Mouse (Mus musculus) c-Kit-positive CD71-positive TER-119-positive erythroid progenitor cells, embryonic 14.5 days (primary cell): ENCODE measurements around the gene Lin28a.
A peak's percentile ranks its signal among the peaks of the same experiment; 100 is the strongest.

Experiments
- DNase-seq: peaks from one replicate; pipeline ENCODE4 v3.0.0-alpha.2; 2013; ENCODE audit warnings: low spot score

The Lin28a gene

GRCm38 (mm10) chr4:134018779-134019145 lies at the start of gene Lin28a:
Gene Lin28a (minus strand): TSS chr4:134018841.
- no peak for DNase-seq

DNA sequence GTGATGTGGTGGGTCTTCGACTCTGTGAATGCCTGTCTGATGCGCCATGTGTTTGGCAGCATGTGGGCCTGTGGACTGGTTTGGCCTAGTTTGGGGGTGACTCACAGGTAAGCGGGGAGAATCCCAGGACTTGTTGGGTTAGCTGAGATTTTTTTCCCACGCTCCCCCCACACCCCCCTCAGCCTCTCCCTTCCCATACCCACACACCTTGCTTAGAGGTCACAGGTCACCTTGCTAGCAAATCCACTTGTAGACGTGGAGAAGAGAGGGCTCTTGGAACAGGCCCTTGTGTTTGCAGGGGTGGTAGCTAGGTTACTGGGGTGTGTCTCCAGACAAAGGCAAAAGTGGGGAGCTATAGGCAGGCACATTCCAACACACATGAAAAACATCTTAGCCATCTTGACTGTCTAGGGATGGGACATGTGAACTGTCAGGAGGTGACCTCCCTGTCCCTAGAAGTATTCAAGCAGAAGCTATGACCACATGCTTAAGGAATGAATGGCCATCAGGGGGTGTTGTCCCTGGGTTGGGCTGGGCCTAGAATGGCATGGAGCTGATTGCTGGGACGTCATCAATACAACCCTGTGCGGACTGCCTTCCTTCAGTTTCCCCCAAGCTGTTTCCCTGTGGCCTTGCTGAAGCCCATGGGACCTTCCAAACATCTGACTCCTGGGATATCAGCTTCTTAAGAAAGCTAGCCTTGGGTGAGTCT lies 49.3 kb upstream of the Lin28a start:
- DNase-seq = no peak

DNA sequence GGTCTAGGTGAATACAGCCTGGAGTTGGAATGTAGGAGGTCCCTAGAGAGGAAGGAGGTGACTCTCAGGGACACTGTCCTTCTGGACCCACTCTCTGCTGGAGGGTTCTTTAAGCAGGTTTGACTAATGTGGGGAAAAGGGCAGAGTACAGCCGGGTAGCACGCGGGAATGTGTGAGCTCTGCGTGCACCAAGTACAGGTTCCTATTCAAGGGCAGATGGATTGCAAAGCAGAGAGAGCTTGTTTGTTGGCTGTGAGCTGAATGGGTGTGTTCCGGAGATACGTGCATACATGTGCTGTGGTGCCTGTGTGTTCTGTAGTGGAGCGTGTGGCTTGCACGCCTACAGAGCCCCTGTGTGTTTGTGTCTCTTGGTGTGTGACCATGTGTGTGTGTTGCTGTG lies 48.7 kb upstream of the Lin28a start:
- DNase-seq = no peak

GRCm38 (mm10) chr4:134065431-134066004 lies 46.9 kb upstream of the Lin28a start:
- no peak for DNase-seq

DNA sequence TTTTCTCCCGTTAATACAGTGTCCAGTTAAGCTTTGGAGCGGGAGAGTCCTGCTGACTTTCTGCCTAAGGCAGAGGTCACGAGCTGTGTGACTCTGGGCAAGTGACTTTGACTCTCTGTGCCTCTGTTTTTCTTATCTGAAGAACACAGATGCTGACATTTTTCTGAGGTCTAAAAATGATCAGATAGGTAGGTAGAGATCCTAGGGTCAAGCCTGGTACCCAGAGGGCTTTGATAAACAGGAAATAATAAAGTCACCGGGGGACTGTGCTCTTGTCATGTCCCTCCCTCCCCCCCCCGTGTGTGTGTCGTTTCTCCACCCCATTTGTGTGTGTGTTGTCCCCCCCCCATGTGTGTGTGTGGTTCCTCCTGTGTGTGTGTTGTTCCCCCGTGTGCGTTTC lies 43.9 kb upstream of the Lin28a start:
- peak; percentile 35 for DNase-seq

- peak; percentile 52 for DNase-seq
Observed at GRCm38 (mm10) chr4:134061944-134062446, 43.4 kb upstream of the Lin28a start.

- no peak for DNase-seq
Observed at GRCm38 (mm10) chr4:134061166-134061830, 42.7 kb upstream of the Lin28a start.

- no peak for DNase-seq
Observed at GRCm38 (mm10) chr4:134060135-134060865, 41.7 kb upstream of the Lin28a start, which contains the start of gene Crybg2. Gene Crybg2 (plus strand): TSS chr4:134060815.

DNA sequence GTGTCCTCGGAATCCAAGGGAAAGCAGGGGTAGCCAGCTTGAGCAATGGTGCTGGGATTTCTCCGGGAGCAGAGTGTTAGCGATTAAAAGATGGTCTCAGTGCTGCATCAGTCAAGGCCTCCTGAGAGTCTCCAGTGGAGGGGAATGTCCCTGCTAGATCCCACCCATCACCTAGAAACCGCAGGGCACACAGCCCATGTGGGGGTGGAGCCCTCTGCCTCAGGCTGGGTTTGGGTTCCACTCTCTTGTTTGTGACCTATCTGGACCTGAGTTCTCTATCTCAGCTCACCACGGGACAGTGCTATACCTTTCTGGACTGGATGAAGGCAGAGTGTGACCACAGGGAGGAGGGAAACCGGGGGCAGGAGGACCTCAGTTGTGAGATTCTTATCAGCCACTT lies 40.3 kb upstream of the Lin28a start:
- no peak for DNase-seq

DNA sequence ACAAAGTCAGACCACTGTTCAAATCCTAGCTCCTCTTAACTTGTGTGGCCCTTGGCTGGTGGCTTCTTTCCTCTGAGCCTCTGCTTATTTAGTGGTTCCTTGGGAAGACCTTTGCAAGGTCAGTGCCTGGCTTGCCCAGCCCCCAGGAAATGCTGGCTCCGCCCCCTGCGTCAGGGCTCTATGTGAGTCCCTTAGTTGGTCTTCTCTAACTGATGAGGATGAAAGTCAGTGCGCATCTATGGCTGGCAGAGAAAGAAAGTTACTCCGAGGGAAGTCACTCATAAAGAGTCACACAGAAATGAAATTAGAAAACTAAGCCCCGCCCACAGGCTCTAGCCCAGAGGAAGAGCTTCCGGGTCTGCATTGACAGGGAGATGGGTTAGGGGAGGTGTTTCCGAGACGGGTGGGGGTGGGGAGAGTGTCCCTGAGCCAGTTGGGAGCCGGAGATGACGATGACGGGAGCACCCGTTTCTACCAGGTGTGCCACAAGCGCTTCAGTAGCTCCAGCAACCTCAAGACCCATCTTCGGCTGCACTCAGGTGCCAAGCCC lies 39.6 kb upstream of the Lin28a start:
- no peak for DNase-seq

- no peak for DNase-seq
Observed at GRCm38 (mm10) chr4:134053538-134053937, 34.9 kb upstream of the Lin28a start, which contains the start of gene Zfp683. Gene Zfp683 (plus strand): TSS chr4:134053838.

- DNase-seq = no peak
Observed at GRCm38 (mm10) chr4:134052560-134052959, 33.9 kb upstream of the Lin28a start.

- no peak for DNase-seq
Observed at GRCm38 (mm10) chr4:134051912-134052311, 33.3 kb upstream of the Lin28a start.

- no peak for DNase-seq
Observed at GRCm38 (mm10) chr4:134047648-134048047, 29.0 kb upstream of the Lin28a start.

DNA sequence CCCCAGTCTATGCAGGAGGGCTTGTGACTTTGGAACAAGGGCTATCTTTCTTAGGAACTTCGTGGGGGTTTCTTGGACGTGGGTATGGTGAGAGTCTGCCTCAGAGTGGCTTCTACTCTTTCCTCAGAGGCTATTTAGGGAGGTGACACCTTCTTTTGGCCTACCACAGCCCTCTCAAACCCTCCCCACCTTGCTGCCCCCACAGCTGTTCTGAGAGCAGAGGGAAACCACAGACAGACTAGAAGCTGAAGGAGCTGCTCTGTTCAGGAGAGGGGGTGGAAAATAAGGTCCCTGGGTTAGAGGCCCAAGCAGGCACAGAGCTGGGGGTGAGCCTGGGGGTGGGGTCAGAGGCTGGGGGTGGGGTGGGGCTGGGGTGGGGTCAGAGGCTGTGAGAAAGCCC lies 24.4 kb upstream of the Lin28a start:
- DNase-seq = no peak

- no peak for DNase-seq
Observed at GRCm38 (mm10) chr4:134041317-134042123, 22.9 kb upstream of the Lin28a start.

DNA sequence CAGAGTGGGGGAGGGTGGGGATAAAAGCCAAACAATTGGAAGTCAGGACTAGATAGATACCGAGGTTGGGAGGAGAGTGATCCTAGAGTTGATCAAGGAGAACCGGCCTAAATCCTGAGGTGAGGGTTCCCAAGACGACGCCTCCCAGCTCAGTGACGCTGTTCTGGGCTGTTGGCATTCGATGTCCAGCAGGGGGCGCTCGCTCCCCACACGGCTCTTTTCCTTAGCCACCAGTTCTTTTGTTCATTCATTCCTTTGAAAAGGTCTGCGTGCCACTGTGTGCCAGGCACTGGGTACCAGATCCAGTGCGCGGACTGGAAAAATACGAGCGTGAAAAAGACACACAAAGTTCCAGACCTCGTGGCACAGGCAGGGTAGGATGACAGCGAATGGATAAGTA lies 17.3 kb upstream of the Lin28a start:
- DNase-seq = peak; percentile 67

DNA sequence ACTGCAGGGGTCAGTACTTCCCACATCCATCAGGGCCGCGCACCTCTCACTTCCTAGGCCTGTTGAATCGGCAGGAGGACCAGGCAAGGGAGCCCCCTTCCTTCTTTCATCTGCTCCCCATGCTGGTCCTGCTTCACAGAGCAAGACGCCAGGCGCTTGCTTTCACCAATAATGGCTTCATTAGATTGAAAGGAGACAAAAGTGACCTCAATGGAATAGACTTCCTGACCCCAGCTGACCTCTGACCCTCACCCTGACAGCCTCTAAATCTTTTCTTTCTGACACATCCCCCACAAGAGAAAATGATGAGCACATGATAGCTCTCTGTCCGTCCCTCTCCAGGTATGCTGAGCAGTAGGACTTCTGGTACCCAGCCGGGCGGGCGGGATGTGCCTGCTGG lies 7.2 kb upstream of the Lin28a start:
- DNase-seq = no peak

GRCm38 (mm10) chr4:134020621-134021020 lies 2.0 kb upstream of the Lin28a start:
- DNase-seq = peak; percentile 57

DNA sequence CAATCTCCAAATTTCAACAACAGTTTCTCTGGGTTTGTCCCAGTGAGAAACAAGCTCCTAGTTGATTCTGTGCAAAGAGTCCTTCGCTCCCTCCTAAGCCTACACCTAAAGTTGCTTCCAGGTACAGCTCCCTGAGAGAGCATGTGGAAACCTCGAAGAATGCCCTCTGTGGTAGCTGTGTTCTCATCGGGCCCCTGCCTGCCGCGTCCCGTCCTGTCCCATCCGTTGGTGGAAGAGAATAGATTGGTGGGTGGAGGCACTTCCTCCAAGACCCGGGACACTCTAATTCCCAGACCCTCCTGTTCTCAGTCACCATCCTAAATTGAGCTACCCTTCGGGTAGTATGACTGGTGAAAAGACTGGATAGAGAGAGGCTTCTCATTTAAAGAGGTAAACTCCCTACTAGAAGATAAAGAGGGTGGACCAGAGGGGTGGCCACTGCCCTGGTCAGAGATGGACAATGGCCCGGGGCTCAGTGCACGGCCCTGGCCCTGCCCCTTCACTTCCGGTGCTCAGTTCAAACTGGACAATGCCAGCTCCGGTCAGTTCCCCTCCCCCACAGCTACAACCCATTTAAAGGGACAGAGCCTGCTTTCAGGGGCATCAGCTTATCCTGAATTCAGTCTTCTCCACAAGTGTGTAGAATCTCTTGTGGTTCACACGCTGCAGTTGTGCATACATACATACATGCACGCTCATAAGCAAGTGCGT lies 1.2 kb upstream of the Lin28a start:
- no peak for DNase-seq

DNA sequence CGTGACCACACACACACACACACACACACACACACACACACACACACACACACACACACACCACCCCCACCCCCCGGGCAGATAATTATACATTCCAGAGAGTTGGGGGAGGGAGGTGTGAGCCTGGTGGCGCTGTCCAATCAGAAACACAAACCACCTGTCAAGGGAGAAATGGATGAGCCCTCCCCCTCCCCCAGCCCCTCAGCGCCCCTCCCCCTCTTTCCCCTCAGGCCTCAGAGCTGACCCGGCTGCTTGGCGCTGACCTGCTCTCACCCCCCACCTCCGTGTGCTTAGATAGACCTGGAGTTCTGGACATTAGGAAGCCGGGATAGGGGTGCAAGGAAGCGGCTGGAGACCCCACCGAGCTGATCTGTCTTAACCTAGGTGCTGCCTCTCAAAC lies 569 bp upstream of the Lin28a start:
- no peak for DNase-seq
